Comparison of ENCODE assay signal across 20 mouse cellular contexts in genomic region chr5:120621846-120622197, GRCm38 (mm10). TPM values are rescaled to one million over a fixed set of nuclear protein-coding genes. Genes with fewer than 3 reads are reported as not detected.
DNase-seq lines count a peak whose midpoint lies in the region; ATAC-seq and TF ChIP-seq lines count a peak whose summit lies in the region.
"Had no signal": no experiment of that assay in that cellular context is flagged by ENCODE, and none has a peak within 500 bp of the region (broad histone marks: within the 10 kb centered on the region; RNA-seq: fewer than 3 reads in every experiment).

No protein-coding gene starts in this region.

- peak overlapping the region; percentile 45; the same call in 1 of the 2 replicates for H3K27ac ChIP-seq in hindbrain, embryonic 15.5 days (replicated peaks)
- H3K27ac ChIP-seq in hindbrain, embryonic 14.5 days, result no peak overlapping the region
- H3K27ac ChIP-seq in left cerebral cortex, adult 2 months, result peak overlapping the region; percentile 42
- H3K27ac ChIP-seq in CH12.LX (ENCODE audit: insufficient read depth, low read depth), result peak overlapping the region; percentile 98
- H3K27ac ChIP-seq: embryonic facial prominence, embryonic 12.5 days; midbrain, embryonic 10.5 days had no signal

- no peak for DNase-seq in hindbrain, embryonic 14.5 days (ENCODE audit: low spot score)
- peak in 1 of 2 experiments; percentile 31 for DNase-seq in left cerebral cortex, adult 2 months (ENCODE audit: extremely low spot score in 1 of 2, low spot score in 2 of 2)
- DNase-seq in left cerebral cortex, adult 11 months (ENCODE audit: low spot score), result no peak
- no peak for DNase-seq in CH12.LX (ENCODE audit: extremely low read depth)
- no peak for DNase-seq in right cerebral cortex, postnatal 4 days
- DNase-seq: cerebellum, adult 11 months; gastrocnemius, postnatal 25 days; liver; lung, adult 2 months; lung, postnatal 36 days had no signal

- ATAC-seq in hindbrain, embryonic 15.5 days (ENCODE audit: low FRiP score, low read depth), result no peak
- ATAC-seq in hindbrain, embryonic 14.5 days (ENCODE audit: low FRiP score), result no peak

- dilution Hi-C loops in CH12.LX (cut with MboI; ENCODE audit: extremely low pct_ligation_motif_present, extremely low pct_unique_long_range_greater_than_20kb, low sequenced_read_pairs), result no loop called here

- 0 out of 2 replicates have a peak, but pooled peaks cover 1% of the 10 kb centered on the region for H3K79me2 ChIP-seq in CH12.LX (replicated peaks; ENCODE audit: control insufficient read depth, extremely low read depth, insufficient read depth, poor library complexity, severe bottlenecking)

- intact Hi-C loops in left cerebral cortex, adult 2 months (cut with DNase I), result no loop called here

- H3K9ac ChIP-seq in hindbrain, embryonic 15.5 days, result no peak overlapping the region
- H3K9ac ChIP-seq in hindbrain, embryonic 14.5 days, result no peak overlapping the region
- peak overlapping the region; percentile 26; the same call in 1 of the 2 replicates for H3K9ac ChIP-seq in CH12.LX (ENCODE audit: insufficient read depth, low read depth)
- H3K9ac ChIP-seq: embryonic facial prominence, embryonic 12.5 days; kidney, embryonic 15.5 days had no signal

- no peak for TF ChIP-seq RAD21 in CH12.LX (IDR thresholded peaks at IDR 0.05; ENCODE audit: low read depth, low read length)

- WGBS in hindbrain, embryonic 15.5 days, result 81% methylated on average over 10 of the region's 10 CpGs
- 92% methylated on average over 10 of the region's 10 CpGs for WGBS in hindbrain, embryonic 14.5 days

- TF ChIP-seq EP300 in CH12.LX (IDR thresholded peaks at IDR 0.05; ENCODE audit: low read length), result no peak

- H3K9me3 ChIP-seq in hindbrain, embryonic 15.5 days, result no peaks in the 10 kb centered on the region
- no peaks in the 10 kb centered on the region for H3K9me3 ChIP-seq in hindbrain, embryonic 14.5 days (ENCODE audit: control insufficient read depth, low read length)
- H3K9me3 ChIP-seq in CH12.LX (replicated peaks; ENCODE audit: low read length), result peaks cover 9% of the 10 kb centered on the region
- H3K9me3 ChIP-seq in E14TG2a.4 (ENCODE audit: low read length), result no peaks in the 10 kb centered on the region
- H3K9me3 ChIP-seq: embryonic facial prominence, embryonic 12.5 days; kidney, embryonic 15.5 days; midbrain, embryonic 10.5 days had no signal

- in situ Hi-C loops in CH12.LX (cut with MboI; ENCODE audit: low pct_ligation_motif_present, low pct_unique_long_range_greater_than_20kb, low sequenced_read_pairs), result loop anchor here (5.0 to 25.0 kb wide), 3 partner anchors 35 to 485 kb away; no protein-coding TSS in a partner anchor

- no peak for TF ChIP-seq POLR2A in CH12.LX (IDR thresholded peaks at IDR 0.05; ENCODE audit: low read depth, low read length)

- no peak for TF ChIP-seq CTCF in left cerebral cortex, adult 2 months (IDR thresholded peaks at IDR 0.05)
- TF ChIP-seq CTCF in CH12.LX (conservative IDR thresholded peaks at IDR 0.05 in 1 of 2, IDR thresholded peaks at IDR 0.05 in 1 of 2; ENCODE audit: low read depth in 2 of 2, low read length in 2 of 2) (no peak), E14TG2a.4 (conservative IDR thresholded peaks at IDR 0.05; ENCODE audit: low read length) (no peak)

- no peaks in the 10 kb centered on the region for H3K27me3 ChIP-seq in hindbrain, embryonic 15.5 days
- no peaks in the 10 kb centered on the region for H3K27me3 ChIP-seq in hindbrain, embryonic 14.5 days (ENCODE audit: control insufficient read depth, insufficient read depth, low read length)
- H3K27me3 ChIP-seq in CH12.LX (replicated peaks) (no peaks in the 10 kb centered on the region), E14TG2a.4 (ENCODE audit: insufficient read depth, low read length) (no peaks in the 10 kb centered on the region)
- H3K27me3 ChIP-seq: embryonic facial prominence, embryonic 12.5 days; kidney, embryonic 15.5 days had no signal

- H3K4me3 ChIP-seq in hindbrain, embryonic 15.5 days, result no peak overlapping the region
- no peak overlapping the region for H3K4me3 ChIP-seq in hindbrain, embryonic 14.5 days (replicated peaks; ENCODE audit: low read length)
- H3K4me3 ChIP-seq in left cerebral cortex, adult 2 months, result no peak overlapping the region
- H3K4me3 ChIP-seq in CH12.LX (replicated peaks in 1 of 3; ENCODE audit: low read depth in 2 of 3, low read length in 2 of 3, poor library complexity in 1 of 3) (peak overlapping the region in 2 of 3 experiments; percentile 21 to 35), E14TG2a.4 (replicated peaks; ENCODE audit: low read length) (0 out of 2 replicates have a peak overlapping the region, but pooled peaks have one; percentile 20)
- H3K4me3 ChIP-seq: embryonic facial prominence, embryonic 12.5 days; kidney, embryonic 15.5 days; midbrain, embryonic 10.5 days had no signal

- H3K4me1 ChIP-seq in hindbrain, embryonic 15.5 days (replicated peaks), result peaks cover 3% of the 10 kb centered on the region; the same call in 1 of the 2 replicates
- no peaks in the 10 kb centered on the region for H3K4me1 ChIP-seq in hindbrain, embryonic 14.5 days (replicated peaks; ENCODE audit: control insufficient read depth, insufficient read depth, low read length)
- H3K4me1 ChIP-seq in CH12.LX (ENCODE audit: control insufficient read depth in 1 of 2, insufficient read depth in 2 of 2), result peaks cover 32 to 82% of the 10 kb centered on the region in 2 experiments
- H3K4me1 ChIP-seq in E14TG2a.4 (replicated peaks; ENCODE audit: low read depth, low read length), result peaks cover 93% of the 10 kb centered on the region

- H3K4me2 ChIP-seq in hindbrain, embryonic 15.5 days, result no peak overlapping the region
- H3K4me2 ChIP-seq in hindbrain, embryonic 14.5 days (replicated peaks), result no peak overlapping the region
- H3K4me2 ChIP-seq in CH12.LX (ENCODE audit: insufficient read depth, low read depth, poor library complexity, severe bottlenecking), result peak overlapping the region; percentile 48
- H3K4me2 ChIP-seq: embryonic facial prominence, embryonic 12.5 days; kidney, embryonic 15.5 days had no signal

- peaks cover 73% of the 10 kb centered on the region for H3K36me3 ChIP-seq in hindbrain, embryonic 15.5 days
- peaks cover 99% of the 10 kb centered on the region for H3K36me3 ChIP-seq in hindbrain, embryonic 14.5 days (replicated peaks; ENCODE audit: control insufficient read depth, insufficient read depth)
- H3K36me3 ChIP-seq in CH12.LX (replicated peaks in 1 of 2; ENCODE audit: control insufficient read depth in 1 of 2, insufficient read depth in 1 of 2, low read length in 1 of 2) (peaks cover 76 to 92% of the 10 kb centered on the region in 2 experiments), E14TG2a.4 (ENCODE audit: insufficient read depth, low read length) (peaks cover 98% of the 10 kb centered on the region)

TF ChIP-seq in CH12.LX, 34 proteins besides CTCF, POLR2A, EP300 and RAD21 (continues in another document):
- TF ChIP-seq IRF4 (IDR thresholded peaks at IDR 0.05; ENCODE audit: low read depth, low read length) (no peak), ZMIZ1 (IDR thresholded peaks at IDR 0.05; ENCODE audit: low read depth, low read length) (no peak), MAX (IDR thresholded peaks at IDR 0.05; ENCODE audit: low read length) (no peak), MAZ (IDR thresholded peaks at IDR 0.05; ENCODE audit: low read depth, low read length) (no peak), MYC (IDR thresholded peaks at IDR 0.05; ENCODE audit: low read depth, low read length) (no peak), POLR2AphosphoS2 (IDR thresholded peaks at IDR 0.05; ENCODE audit: low read depth, low read length) (no peak), CHD2 (IDR thresholded peaks at IDR 0.05; ENCODE audit: low read length) (no peak), NRF1 (IDR thresholded peaks at IDR 0.05; ENCODE audit: low read depth, low read length) (no peak), RCOR1 (conservative IDR thresholded peaks at IDR 0.05; ENCODE audit: low read depth, low read length) (no peak), PAX5 (IDR thresholded peaks at IDR 0.05; ENCODE audit: low read length) (no peak), ZNF384 (IDR thresholded peaks at IDR 0.05; ENCODE audit: low read depth, low read length) (no peak)

RNA-seq across cellular contexts. Expression of gene Ddx54, which starts 9.3 kb away (rescaled TPM):
- 37.9 and 41.3 TPM in 2 replicates for polyA plus RNA-seq in hindbrain, embryonic 15.5 days (2015; fragmentation: Nextera tagmentation; extraction: Ambion mirVana)
- polyA plus RNA-seq in hindbrain, embryonic 14.5 days (2014; fragmentation: Nextera tagmentation; extraction: Ambion mirVana), result 27.8 and 29.8 TPM in 2 replicates
- 10 to 100 TPM; 38.6 to 41.0 TPM for total RNA-seq in left cerebral cortex, adult 2 months (2021)
- total RNA-seq in CH12.LX (2012; rRNA removed), result 83.6 and 93.6 TPM in 2 replicates
- 56.6 and 63.7 TPM in 2 replicates for total RNA-seq in CH12.LX (2014; rRNA removed)
- polyA plus RNA-seq in CH12.LX (2012; ENCODE audit: insufficient read length, low read depth), result 91.8 and 96.8 TPM in 2 replicates

RNA-seq across cellular contexts. Expression of gene Rita1, which starts 9.4 kb away (rescaled TPM):
- 28.7 and 31.1 TPM in 2 replicates for polyA plus RNA-seq in hindbrain, embryonic 15.5 days (2015; fragmentation: Nextera tagmentation; extraction: Ambion mirVana)
- 20.1 and 20.6 TPM in 2 replicates for polyA plus RNA-seq in hindbrain, embryonic 14.5 days (2014; fragmentation: Nextera tagmentation; extraction: Ambion mirVana)
- total RNA-seq in left cerebral cortex, adult 2 months (2021), result 10 to 100 TPM; 29.5 to 29.9 TPM
- total RNA-seq in CH12.LX (2012; rRNA removed) (6.3 and 7.3 TPM in 2 replicates), CH12.LX (2014; rRNA removed) (6.2 and 7.3 TPM in 2 replicates)
- 10.2 and 10.8 TPM in 2 replicates for polyA plus RNA-seq in CH12.LX (2012; ENCODE audit: insufficient read length, low read depth)

RNA-seq across cellular contexts. Expression of gene Cfap73, which starts 12.2 kb away (rescaled TPM):
- polyA plus RNA-seq in hindbrain, embryonic 15.5 days (2015; fragmentation: Nextera tagmentation; extraction: Ambion mirVana), result 0.71 and 0.83 TPM in 2 replicates
- polyA plus RNA-seq in hindbrain, embryonic 14.5 days (2014; fragmentation: Nextera tagmentation; extraction: Ambion mirVana), result 0.53 and 1.1 TPM in 2 replicates
- under 1 TPM in 1 of 2 experiments, not detected in 1; 0.52 TPM for total RNA-seq in left cerebral cortex, adult 2 months (2021)
- total RNA-seq in CH12.LX (2012; rRNA removed) (not detected in 2 replicates), CH12.LX (2014; rRNA removed) (not detected in 2 replicates)
- polyA plus RNA-seq in CH12.LX (2012; ENCODE audit: insufficient read length, low read depth), result 0.26 TPM in 1 of 2 replicates, not detected in the other
- total RNA-seq: common myeloid progenitor, adult 5-6 weeks; gastrocnemius, postnatal 25 days; heart, postnatal 25 days; left cerebral cortex, postnatal 14 days; MEL had no signal
- polyA plus RNA-seq: embryonic facial prominence, embryonic 12.5 days; inflammation-experienced regulatory T-cells, adult 6 months; kidney, embryonic 15.5 days; midbrain, embryonic 10.5 days had no signal

RNA-seq across cellular contexts. Expression of gene Rasal1, which starts 26.8 kb away (rescaled TPM):
- 0.78 and 0.92 TPM in 2 replicates for polyA plus RNA-seq in hindbrain, embryonic 15.5 days (2015; fragmentation: Nextera tagmentation; extraction: Ambion mirVana)
- polyA plus RNA-seq in hindbrain, embryonic 14.5 days (2014; fragmentation: Nextera tagmentation; extraction: Ambion mirVana), result 0.31 and 0.74 TPM in 2 replicates
- 10 to 100 TPM; 85.3 TPM for total RNA-seq in left cerebral cortex, adult 2 months (2021)
- 15.6 and 17.7 TPM in 2 replicates for total RNA-seq in CH12.LX (2012; rRNA removed)
- 11.7 TPM in 2 replicates for total RNA-seq in CH12.LX (2014; rRNA removed)
- polyA plus RNA-seq in CH12.LX (2012; ENCODE audit: insufficient read length, low read depth), result 19.6 and 21.4 TPM in 2 replicates
- total RNA-seq: gastrocnemius, postnatal 25 days; heart, postnatal 25 days had no signal

RNA-seq across cellular contexts. Expression of gene Iqcd, which starts 33.0 kb away (rescaled TPM):
- polyA plus RNA-seq in hindbrain, embryonic 15.5 days (2015; fragmentation: Nextera tagmentation; extraction: Ambion mirVana), result 1.6 and 2.3 TPM in 2 replicates
- 1.5 and 1.9 TPM in 2 replicates for polyA plus RNA-seq in hindbrain, embryonic 14.5 days (2014; fragmentation: Nextera tagmentation; extraction: Ambion mirVana)
- under 1 TPM; 0.47 to 0.75 TPM for total RNA-seq in left cerebral cortex, adult 2 months (2021)
- total RNA-seq in CH12.LX (2012; rRNA removed), result 0.25 and 0.59 TPM in 2 replicates
- not detected in 2 replicates for total RNA-seq in CH12.LX (2014; rRNA removed)
- 0.35 and 0.77 TPM in 2 replicates for polyA plus RNA-seq in CH12.LX (2012; ENCODE audit: insufficient read length, low read depth)
- total RNA-seq: heart, postnatal 25 days had no signal

Comparison
In these comparisons a context has a peak if more than half of its experiments do, and no peak if none do; other contexts are left out.
1. H3K4me3 ChIP-seq: peak in CH12.LX (2 of 3) and E14TG2a.4 (single experiment); none in hindbrain, embryonic 15.5 days (single experiment), hindbrain, embryonic 14.5 days (single experiment) and left cerebral cortex, adult 2 months (single experiment).